Mouse (Mus musculus): ENCODE measurements around the gene Uchl3. TPM values are rescaled to one million over a fixed set of nuclear protein-coding genes. Genes with fewer than 3 reads are reported as not detected.

Uchl3 gene
- 7.5 and 9.5 TPM in 2 replicates for polyA plus RNA-seq (2012; rRNA removed)

DNA sequence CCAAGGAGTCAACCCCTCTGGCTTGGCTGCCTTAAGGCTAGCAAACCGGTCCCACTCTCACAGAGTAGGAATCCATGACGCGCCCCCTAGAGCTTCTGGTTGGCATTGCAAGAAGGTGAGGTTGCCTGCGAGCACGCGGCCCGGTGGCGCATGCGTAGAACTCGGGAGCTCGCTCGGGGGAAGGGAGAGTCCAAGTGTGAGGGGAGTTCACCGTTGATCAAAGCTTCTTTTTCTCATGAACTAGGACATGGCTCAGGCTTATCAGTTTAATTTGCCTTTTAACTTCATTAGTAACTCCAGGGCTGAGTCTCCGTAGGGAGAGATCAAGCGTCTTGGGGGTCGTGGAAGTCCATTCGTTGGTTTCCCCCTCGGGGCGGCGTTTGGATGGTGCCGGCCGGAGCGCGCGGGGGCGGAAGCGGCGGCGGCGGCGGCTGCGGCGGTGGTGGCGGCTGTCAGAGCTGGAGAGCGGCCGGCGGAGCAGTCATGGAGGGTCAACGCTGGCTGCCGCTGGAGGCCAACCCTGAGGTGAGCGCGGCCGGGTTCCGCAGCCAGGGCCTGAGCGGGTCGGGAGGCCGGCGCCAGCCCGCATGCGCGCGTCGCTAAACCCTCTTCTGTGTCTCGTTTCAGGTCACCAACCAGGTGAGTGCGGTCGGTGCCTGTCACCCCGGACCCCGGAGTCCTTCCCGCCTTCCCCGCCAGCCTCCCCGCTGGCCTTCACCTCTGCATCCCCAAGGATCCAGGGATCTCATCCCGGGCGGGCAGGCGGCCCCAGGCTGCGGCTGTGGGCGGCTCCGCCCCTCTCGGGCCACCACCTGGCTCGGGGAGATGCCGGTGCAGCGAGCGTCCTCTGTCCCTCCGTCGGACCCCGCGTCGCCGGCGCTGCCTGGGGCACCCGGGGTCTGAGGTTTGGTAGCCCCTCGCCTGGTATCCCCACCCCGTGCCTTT, at the start of gene Uchl3:
Gene Uchl3, plus strand, starts transcription at position 387 of the 945 bp plus-strand sequence.
- TF ChIP-seq CTCF (IDR thresholded peaks at IDR 0.05; ENCODE audit: insufficient read depth, low read length) (peak; percentile 79), POLR2A (IDR thresholded peaks at IDR 0.05; ENCODE audit: borderline replicate concordance, extremely low read depth, low read depth, low read length) (no peak)
- WGBS = under 1% methylated on average over 81 of the region's 81 CpGs
- peak; percentile 96 for DNase-seq
- Histone ChIP-seq H3K4me1 (ENCODE audit: control insufficient read depth, insufficient read depth, low read length) (0 out of 2 replicates have a peak, but pooled peaks cover 2% of the 10 kb centered on the region), H3K4me3 (replicated peaks; ENCODE audit: extremely low read depth, low read depth, low read length) (peak within 1 kb of the TSS; percentile 82)

DNA sequence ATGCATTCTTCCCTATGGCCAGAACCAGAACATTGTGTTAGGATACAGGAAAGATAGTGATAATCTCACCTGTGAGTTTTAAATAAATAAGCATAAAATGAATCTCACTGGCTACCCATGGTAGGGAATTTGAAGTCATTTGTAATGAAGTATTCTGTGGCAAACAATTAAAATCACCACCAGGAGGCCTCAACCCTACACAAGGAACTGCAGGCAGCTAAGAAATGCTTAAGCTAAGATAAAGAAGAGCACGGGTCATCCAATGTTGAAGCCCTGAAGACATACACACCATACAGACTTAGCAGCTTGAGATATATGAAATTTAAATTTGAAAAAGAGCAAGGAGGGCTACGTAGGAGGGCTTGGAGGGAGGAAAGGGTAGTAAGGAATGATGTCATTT, 47.9 kb upstream of the Uchl3 start:
- H3K4me1 ChIP-seq (ENCODE audit: control insufficient read depth, insufficient read depth, low read length) = no peaks in the 10 kb centered on the region
- TF ChIP-seq CTCF (IDR thresholded peaks at IDR 0.05; ENCODE audit: insufficient read depth, low read length) = no peak
- no peak for TF ChIP-seq POLR2A (IDR thresholded peaks at IDR 0.05; ENCODE audit: borderline replicate concordance, extremely low read depth, low read depth, low read length)
- whole genome bisulfite sequencing = 57% methylated on average over 2 of the region's 2 CpGs
- DNase-seq = no peak
- no peak overlapping the region for H3K4me3 ChIP-seq (replicated peaks; ENCODE audit: extremely low read depth, low read depth, low read length)

GRCm38 (mm10) chr14:101607631-101608518, 45.9 kb upstream of the Uchl3 start:
- DNase-seq = peak; percentile 34
- Histone ChIP-seq H3K4me1 (ENCODE audit: control insufficient read depth, insufficient read depth, low read length) (no peaks in the 10 kb centered on the region), H3K4me3 (replicated peaks; ENCODE audit: extremely low read depth, low read depth, low read length) (peak overlapping the region; percentile 88)
- TF ChIP-seq POLR2A (IDR thresholded peaks at IDR 0.05; ENCODE audit: borderline replicate concordance, extremely low read depth, low read depth, low read length) (no peak), CTCF (IDR thresholded peaks at IDR 0.05; ENCODE audit: insufficient read depth, low read length) (no peak)
- WGBS = under 1% methylated on average over 62 of the region's 62 CpGs

DNA sequence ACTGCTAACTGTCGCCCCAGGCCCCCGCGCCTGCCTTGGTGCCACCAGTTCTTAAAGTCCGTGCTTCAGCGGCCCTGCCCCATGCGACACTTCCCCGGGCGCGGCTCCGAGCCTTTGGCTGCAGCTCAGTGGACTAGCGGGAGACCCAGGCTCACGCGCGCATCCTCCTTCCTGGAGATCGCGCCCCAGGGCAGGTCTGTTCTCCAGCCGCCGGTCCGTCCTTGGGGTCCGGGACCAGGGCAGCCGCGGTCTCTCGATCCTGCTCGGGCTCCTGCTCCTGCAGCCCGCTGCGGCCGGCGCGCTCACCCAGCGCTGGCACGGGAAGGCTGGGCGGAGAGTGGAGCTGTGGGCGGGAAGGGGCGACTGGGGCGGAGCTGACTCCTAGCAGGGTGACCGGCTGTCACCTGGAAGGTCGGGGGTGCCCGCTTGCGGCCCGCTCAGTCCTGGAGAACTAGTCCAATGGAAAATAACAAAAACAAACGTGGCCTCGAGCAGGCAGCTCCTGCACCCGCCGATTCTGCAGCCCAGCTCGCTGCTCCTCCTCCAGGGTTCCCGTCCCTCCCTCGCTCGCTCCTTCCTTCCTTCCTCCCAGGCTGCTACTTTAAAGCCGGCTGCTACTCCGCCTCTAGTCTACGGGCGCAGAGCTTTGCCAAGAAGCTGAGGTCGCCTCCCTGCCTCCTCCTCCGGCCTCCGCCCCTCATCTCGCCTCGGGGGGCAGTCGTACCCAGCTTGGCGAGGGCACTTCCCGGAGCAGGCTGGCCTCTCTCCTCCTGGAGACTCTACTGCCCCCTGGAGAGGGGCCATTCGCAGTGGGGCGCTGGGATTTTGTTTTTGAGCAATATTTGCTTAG, 45.0 kb upstream of the Uchl3 start, which contains the start of gene Tbc1d4:
Gene Tbc1d4, minus strand, starts transcription at position 673 of the 850 bp plus-strand sequence.
- under 1% methylated on average over 62 of the region's 62 CpGs for WGBS
- DNase-seq = peak; percentile 87
- Histone ChIP-seq H3K4me3 (replicated peaks; ENCODE audit: extremely low read depth, low read depth, low read length) (peak within 1 kb of the TSS; percentile 88), H3K4me1 (ENCODE audit: control insufficient read depth, insufficient read depth, low read length) (no peaks in the 10 kb centered on the region)
- TF ChIP-seq POLR2A (IDR thresholded peaks at IDR 0.05; ENCODE audit: borderline replicate concordance, extremely low read depth, low read depth, low read length) = peak; percentile 33; the same call in 1 of the 2 replicates
- peak; percentile 54 for TF ChIP-seq CTCF (IDR thresholded peaks at IDR 0.05; ENCODE audit: insufficient read depth, low read length)

GRCm38 (mm10) chr14:101610701-101611100, 43.1 kb upstream of the Uchl3 start:
- TF ChIP-seq POLR2A (IDR thresholded peaks at IDR 0.05; ENCODE audit: borderline replicate concordance, extremely low read depth, low read depth, low read length) (no peak), CTCF (IDR thresholded peaks at IDR 0.05; ENCODE audit: insufficient read depth, low read length) (no peak)
- 69% methylated on average over 10 of the region's 10 CpGs for WGBS
- Histone ChIP-seq H3K4me1 (ENCODE audit: control insufficient read depth, insufficient read depth, low read length) (no peaks in the 10 kb centered on the region), H3K4me3 (replicated peaks; ENCODE audit: extremely low read depth, low read depth, low read length) (no peak overlapping the region)
- no peak for DNase-seq

DNA sequence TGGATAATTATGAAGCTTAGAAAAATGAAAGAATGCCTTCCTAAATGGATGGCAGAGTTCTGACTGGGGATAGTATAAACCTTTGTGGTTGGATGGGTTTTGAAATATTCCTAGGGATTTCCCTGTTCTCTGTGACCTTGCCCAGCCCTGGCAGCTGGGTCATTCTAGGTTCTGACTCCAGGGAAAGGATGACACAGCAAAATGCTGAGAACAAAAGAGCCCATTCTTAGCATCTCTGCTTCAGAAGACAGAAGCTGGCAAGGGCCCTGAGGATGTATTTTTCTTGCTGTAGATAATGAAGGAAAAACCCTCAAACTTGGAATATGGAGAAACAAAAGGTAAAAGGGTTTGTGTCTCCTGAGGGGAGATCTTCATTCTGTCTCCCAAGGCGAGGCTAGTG, 40.6 kb upstream of the Uchl3 start:
- no peak overlapping the region for H3K4me3 ChIP-seq (replicated peaks; ENCODE audit: extremely low read depth, low read depth, low read length)
- no peak for DNase-seq
- 85% methylated on average over 1 of the region's 1 CpGs for WGBS
- TF ChIP-seq CTCF (IDR thresholded peaks at IDR 0.05; ENCODE audit: insufficient read depth, low read length) (no peak), POLR2A (IDR thresholded peaks at IDR 0.05; ENCODE audit: borderline replicate concordance, extremely low read depth, low read depth, low read length) (no peak)
- H3K4me1 ChIP-seq (ENCODE audit: control insufficient read depth, insufficient read depth, low read length) = no peaks in the 10 kb centered on the region

- no peak for TF ChIP-seq POLR2A (IDR thresholded peaks at IDR 0.05; ENCODE audit: borderline replicate concordance, extremely low read depth, low read depth, low read length)
- no peak for TF ChIP-seq CTCF (IDR thresholded peaks at IDR 0.05; ENCODE audit: insufficient read depth, low read length)
- no peak for DNase-seq
- Histone ChIP-seq H3K4me1 (ENCODE audit: control insufficient read depth, insufficient read depth, low read length) (no peaks in the 10 kb centered on the region), H3K4me3 (replicated peaks; ENCODE audit: extremely low read depth, low read depth, low read length) (no peak overlapping the region)
- 65% methylated on average over 9 of the region's 9 CpGs for WGBS
These were observed 37.6 kb upstream of the Uchl3 start for GRCm38 (mm10) chr14:101616178-101616577.

- no peak for TF ChIP-seq CTCF (IDR thresholded peaks at IDR 0.05; ENCODE audit: insufficient read depth, low read length)
- TF ChIP-seq POLR2A (IDR thresholded peaks at IDR 0.05; ENCODE audit: borderline replicate concordance, extremely low read depth, low read depth, low read length) = no peak
- DNase-seq = no peak
- H3K4me3 ChIP-seq (replicated peaks; ENCODE audit: extremely low read depth, low read depth, low read length) = no peak overlapping the region
- H3K4me1 ChIP-seq (ENCODE audit: control insufficient read depth, insufficient read depth, low read length) = no peaks in the 10 kb centered on the region
- 87% methylated on average over 5 of the region's 5 CpGs for WGBS
These were observed 36.1 kb upstream of the Uchl3 start for GRCm38 (mm10) chr14:101617680-101618079.

All from lung, adult 2 months (tissue).